Mouse (Mus musculus): ENCODE data around the gene Krt34.

The Krt34 gene

DNA sequence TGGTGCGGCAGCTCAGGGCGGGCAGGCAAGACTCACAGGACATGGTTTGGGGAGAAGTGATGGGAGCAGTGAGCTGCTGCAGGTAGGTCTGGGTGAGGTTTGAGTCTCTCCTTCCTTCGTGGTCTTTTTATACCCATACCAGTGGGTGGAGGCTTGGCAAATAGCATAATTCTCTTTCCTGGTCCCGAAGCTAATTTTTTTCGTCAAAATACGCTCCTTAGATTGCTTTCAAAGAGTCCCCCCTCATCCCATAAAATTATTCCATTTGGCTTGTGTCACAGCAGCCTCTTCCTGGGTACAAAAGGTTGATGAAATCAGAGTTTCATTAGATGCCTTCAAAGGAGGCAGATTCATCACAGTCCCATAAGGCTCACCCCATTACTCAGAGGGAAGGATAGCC lies at the start of gene Krt34:
Gene Krt34, minus strand, starts transcription at position 101 of the 400 bp plus-strand sequence.
- DNase-seq = no peak

- DNase-seq = no peak
Measured at GRCm38 (mm10) chr11:100088378-100089025, 47.1 kb upstream of the Krt34 start.

DNA sequence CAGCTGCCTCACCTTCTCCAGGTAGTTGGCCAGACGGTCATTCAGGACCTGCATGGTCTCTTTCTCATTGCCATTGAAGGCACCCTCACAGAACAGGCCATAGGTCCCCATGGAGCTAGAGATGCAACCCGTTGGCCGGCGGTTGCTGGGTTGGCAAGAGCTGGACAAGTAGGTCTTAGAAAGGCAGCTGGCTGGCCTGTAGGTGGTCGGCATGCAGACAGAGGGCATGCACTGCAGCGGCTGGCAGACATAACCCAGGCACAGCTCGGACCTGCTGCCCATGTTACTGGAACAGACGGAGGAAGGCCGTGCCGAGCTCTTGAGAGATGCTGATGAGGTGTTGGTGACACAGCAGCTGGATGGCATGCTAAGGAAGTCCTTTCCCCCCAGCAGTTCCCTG lies 46.5 kb upstream of the Krt34 start, which contains the start of gene Krt32:
Gene Krt32, minus strand, starts transcription at position 366 of the 400 bp plus-strand sequence.
- DNase-seq = no peak

- DNase-seq = no peak
Measured at GRCm38 (mm10) chr11:100073873-100074272, 32.5 kb upstream of the Krt34 start.

DNA sequence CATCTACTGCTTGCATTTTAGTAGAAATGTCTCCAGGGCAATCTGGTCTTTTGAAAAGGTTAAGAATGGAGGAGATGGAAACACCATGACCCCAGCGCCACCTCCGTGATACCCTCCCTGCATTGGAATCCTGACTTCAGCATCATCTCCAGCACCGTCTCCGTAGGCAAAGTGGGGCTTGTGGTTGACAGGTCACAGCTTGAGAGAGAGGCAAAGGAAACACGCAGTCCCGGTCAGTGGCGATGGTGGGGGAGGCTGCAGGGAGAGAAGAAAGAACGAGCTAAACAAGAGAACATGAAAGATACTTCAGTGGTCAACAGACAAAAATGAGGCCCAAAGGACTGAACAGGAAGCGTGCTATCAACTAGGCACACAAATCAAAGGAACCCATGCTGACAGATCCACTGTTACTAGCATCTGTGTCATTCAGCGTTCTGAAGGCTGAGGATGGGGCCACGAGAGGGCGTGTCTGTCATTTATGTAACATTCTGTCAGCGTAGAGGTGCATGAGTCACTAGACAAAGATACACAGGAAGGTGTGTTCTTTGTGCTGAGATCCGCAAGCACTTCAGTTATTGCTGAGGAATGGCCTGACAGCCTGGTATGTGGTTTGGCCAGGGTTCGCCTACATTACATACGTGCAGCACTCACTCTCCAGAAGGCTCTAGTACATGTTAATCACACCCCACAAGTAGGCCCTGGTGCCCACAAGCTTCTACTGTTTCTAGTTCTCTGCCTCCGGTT lies 26.1 kb upstream of the Krt34 start:
- DNase-seq = no peak

DNA sequence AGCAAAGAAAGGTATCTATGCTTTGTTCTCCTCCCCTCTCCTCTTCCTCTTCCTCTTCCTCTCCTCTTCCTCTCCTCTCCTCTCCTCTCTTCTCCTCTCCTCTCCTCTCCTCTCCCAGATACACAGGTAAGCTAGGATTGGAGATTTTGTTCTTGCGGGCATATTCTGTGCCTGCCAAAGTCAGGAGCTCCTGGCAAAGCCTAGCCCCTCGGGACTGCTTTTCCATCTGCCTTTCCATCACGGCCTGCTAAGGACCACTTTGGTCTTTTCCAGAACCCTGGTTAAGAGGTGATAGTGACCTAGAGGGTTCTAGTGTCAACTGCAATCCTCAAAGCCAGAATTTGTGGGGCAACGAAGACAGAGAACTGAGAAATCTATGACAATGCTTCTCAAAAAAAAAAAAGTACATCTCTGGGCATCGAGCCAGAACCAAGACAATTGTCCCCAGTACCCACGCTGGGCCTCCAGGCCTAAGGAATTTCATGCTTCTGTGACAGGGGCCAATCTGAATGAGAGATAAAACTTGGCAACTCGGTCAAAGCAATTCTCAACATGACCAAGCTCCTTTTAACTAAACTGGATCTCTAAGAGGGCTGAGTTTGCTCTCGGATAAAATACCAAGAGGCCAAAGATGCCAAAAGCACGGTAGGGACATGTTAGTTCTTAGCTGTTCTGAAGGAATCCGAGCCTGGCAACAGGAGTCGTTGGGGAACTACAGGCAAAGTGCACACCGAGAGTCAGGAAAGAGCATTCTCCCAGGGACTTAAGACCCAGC lies 25.1 kb upstream of the Krt34 start:
- peak; percentile 7 for DNase-seq

DNA sequence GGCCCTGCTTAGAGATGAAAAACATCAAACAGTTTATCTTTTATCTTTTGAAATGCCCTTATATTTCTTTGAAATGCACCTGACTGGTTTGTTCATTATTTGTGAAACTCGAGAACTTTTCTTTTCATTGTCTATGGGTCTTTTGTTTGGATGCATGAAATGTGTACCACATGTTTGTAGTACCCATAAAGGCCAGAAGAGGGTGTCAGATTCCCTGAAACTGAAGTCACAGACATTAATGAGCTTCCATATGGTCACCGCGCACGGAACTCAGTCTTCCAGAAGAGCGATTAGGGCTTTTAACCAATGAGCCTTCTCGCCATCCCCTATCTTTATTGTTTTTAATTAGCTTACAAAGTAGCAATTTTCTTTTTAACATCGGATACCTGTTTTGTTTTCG lies 17.5 kb upstream of the Krt34 start:
- DNase-seq = no peak

DNA sequence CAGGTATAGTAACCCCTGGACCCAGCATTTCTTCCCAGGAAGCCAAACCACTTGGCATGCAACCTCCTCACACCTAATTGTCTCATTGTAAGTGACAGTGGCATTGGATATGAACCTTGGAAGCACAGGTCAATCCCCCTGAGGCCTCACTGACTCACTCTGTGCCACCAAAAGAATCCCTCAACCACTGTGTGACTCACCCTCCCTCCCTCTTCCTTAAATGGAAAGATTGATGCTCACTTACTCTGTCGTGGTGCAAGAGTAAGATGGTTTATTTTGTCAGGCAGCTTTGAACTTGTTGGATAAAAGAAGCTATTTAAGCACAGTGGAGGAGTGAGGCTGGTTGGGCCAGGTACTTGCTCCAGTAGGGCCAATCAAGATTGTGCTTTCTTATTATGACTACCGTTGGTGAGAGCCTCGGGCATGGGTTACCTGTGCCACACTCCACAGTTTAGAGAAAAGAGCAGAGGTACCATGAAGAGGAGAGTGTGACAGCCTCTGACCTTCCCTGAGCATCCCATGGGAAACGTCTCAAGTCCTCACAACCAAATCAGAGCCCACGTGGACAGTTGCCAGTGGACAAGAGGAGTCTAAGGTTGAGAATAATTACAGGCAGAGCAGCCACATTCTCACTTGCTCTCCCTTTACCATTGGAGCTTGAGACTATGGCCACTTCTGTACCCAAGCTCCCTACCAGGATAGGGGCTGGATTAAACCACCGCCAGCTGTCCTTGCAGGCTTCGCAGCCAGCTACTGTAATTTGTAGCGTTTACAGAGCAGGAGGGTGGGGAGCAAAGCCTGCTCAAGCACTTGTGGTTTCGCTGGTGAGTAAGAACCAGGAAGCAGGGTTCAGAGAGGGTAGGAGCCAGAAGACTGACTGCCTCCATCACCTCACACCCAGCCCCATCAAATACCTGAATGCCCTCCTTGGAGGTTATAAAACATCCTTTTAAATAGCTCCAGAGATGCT lies 14.6 kb upstream of the Krt34 start:
- DNase-seq = no peak

GRCm38 (mm10) chr11:100050451-100050850 lies 9.1 kb upstream of the Krt34 start, which contains the start of gene Krt31:
Krt31 (minus strand) TSS chr11:100050551.
- DNase-seq = no peak

DNA sequence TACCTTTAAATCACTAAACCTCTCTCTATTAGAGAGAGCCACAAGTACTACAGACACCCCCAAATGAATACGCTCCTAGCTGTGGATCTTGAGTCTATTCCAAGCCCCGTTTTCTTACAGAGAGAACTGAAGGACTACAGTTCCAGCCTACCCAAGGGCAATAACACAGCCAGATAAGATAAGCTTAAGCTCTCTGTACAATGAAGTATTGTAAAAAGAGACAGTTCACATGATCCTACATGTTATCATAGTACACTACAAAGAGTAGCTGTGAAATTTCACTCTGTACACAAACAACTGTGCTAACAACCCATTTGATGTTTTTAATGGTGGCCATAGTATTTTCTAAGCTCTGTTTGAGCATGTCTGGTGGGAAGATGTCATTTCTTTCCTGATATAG lies 5.8 kb upstream of the Krt34 start:
- no peak for DNase-seq

- DNase-seq = no peak
Measured at GRCm38 (mm10) chr11:100046303-100046866, 5.0 kb upstream of the Krt34 start.

DNA sequence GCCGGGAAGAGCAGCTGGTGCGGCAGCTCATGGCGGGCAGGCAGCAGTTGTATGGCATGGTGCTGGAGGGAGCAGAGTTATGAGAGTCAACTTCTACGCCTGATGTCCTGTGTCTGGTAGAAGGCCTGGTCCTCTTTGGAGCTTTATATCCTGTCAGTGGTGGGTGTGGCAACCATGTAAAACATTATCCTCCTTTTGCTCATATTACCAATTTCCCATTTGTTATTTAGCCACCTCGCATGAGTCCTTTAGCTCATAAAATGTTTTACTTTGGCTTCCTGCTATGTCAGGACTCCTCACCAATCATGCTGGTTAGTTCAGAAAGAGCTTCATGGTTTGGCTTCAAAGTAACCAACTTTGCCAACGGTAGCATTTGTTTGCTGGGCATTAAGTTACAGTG lies 11.6 kb downstream of the Krt34 start, which contains the start of gene Krt33b:
Gene Krt33b, minus strand, starts transcription at position 101 of the 400 bp plus-strand sequence.
- no peak for DNase-seq

DNA sequence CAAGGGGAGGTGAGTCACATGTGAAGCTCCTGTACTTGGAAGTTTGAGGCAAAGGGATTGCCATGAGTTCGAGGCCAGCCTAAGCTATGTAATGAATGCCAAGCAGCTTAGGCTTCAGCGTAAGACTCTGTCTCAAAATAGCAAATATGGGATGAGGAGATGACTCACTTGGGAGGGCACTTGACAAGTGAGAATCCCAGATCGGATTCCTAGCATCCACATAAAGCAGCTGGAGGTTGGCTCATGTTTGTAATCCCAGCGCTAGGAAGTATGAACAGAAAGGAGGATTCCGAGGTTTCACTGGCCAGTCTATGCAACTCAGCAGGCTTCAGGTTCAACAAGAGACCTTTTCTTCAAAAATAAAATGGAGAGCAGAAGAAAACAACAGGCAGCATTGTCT lies 19.9 kb downstream of the Krt34 start:
- DNase-seq = no peak

- no peak for DNase-seq
Measured at GRCm38 (mm10) chr11:100019466-100019865, 21.9 kb downstream of the Krt34 start.

DNA sequence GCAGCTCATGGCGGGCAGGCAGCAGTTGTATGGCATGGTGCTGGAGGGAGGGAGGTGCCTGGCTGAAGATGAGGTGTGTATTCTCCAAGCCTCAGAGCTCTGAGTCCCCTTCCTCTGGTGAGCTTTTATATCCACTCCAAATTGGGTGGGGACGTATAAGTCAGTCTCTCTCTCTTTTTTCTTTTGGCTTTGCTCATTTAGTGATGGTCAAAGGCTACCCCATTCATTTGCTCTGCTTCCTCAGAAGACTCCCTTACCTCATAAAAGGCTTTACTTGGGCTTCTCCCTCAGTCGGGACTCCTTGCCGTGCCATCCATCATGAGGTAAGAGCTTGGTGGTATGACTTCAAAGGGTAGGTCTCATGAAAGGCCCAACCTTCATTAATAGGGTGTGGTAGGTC lies 25.2 kb downstream of the Krt34 start, which contains the start of gene Krt33a:
Gene Krt33a, minus strand, starts transcription at position 101 of the 400 bp plus-strand sequence.
- no peak for DNase-seq

DNA sequence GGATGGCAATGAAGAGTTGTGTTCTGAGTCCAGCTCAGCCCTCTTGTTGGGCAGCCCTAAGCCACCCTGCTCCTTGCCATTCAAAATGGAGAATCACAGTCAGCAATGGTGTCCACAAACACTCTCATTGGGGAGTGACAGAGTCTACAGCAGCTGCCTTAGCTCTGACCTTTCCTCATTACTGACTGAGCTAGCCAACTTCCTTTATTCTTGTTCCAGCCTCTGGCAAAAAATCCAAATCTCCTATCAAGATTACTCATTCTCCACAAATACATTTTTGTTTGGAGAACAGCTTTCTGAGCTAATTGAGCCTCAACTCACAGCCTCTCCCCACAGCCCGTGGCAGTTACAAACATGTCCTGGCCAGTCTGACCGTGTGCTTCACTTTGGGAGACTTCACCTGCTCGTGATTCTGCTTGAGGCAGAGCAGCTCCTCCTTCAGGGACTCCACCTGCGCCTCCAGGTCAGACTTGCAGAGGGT lies 27.6 kb downstream of the Krt34 start:
- DNase-seq = no peak

DNA sequence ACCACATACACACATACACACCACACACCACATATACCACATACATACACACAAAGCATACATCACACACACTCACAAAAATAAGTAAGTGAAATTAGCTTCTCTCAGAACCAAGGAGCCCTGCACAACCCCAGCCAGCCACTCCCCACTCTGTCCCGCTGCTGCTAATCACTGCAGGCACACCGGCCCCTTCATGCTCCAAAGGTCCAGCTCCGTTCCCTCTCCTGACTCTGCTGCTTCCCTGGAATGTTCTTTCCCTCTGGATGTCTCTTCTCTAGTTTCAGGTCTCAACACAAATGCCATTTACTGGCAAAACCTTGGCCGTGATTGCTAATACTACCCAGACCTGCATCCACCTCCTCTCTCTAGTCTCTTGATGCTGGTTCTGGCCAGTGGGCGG lies 30.7 kb downstream of the Krt34 start:
- no peak for DNase-seq

DNA sequence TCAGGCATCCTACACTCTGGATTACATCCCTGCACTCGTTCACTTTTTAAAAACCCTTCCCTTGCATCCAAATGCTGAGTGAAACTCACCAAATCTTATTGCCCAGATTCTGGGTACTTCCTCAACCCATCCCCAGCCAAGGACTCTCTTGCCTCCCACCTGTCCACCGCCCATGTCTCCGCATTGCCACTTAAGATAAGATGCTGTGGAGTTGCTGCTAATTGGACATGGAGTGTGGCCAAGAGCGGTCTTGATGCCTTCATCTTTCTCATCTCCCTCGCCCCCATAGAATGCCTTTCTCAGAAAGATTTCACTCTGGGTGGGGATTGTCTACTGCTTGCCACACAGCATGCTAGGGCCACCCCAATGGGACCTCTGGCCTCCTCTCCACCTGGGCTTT lies 33.0 kb downstream of the Krt34 start:
- DNase-seq = no peak

- DNase-seq = no peak
Measured at GRCm38 (mm10) chr11:100006624-100007023, 34.7 kb downstream of the Krt34 start.

GRCm38 (mm10) chr11:100005905-100006304 lies 35.4 kb downstream of the Krt34 start:
- DNase-seq = no peak

DNA sequence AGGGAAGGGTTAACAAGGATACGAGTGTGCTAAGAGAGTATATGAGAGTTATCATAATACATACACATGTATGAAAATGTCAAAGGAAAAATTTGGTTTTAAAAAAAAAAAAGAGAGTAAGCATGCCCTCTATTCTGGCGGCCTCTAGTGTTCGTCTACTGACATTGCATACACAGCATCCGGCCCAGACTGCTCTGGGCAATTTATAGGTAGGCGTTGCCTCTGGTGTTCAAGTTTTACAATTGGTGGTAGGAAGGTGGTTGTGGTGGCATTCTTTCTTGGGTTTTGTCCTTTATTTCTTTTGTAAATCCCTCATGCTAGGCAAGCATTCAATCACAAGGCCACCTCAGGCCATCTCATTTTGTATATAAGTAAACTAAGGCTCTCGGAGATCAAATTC lies 36.5 kb downstream of the Krt34 start:
- peak; percentile 46 for DNase-seq

DNA sequence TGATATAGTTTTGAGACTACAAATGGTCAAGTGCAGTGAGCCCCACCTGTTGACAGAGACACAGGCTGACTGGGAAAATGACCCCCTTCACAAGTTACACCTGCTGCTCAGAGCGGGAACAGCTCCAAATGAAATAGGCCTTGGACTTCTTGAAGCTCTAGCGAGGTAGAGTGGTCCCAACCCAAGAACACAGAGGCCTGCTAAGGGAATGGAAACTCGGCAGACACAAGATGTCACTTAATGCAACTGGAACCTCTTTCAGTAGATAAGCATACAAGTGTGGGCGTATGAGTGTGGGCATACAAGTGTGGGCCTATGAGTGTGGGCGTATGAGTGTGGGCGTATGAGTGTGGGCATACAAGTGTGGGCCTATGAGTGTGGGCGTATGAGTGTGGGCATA lies 42.3 kb downstream of the Krt34 start:
- no peak for DNase-seq
